Mouse (Mus musculus) midbrain, postnatal 0 days (tissue): ENCODE data around the gene Clic1. TPM values are rescaled to one million over a fixed set of nuclear protein-coding genes. Genes with fewer than 3 reads are reported as not detected.

ENCODE experiments used
- ATAC-seq: fragments of 200-750 bp; cut with Nextera tagmentation; 2 replicates; pipeline ENCODE4 v1.8.0; 2017; ENCODE audit warnings: moderate number of reproducible peaks, mild to moderate bottlenecking, moderate TSS enrichment, moderate library complexity; ENCODE audit not compliant: low FRiP score
- DNase-seq: peaks from one replicate; pipeline ENCODE4 v3.0.0-alpha.2; 2015; ENCODE audit warnings: low spot score
- H3K27ac ChIP-seq: fragments of 300-500 bp; sonication (generic); 2 replicates; pipeline ENCODE4 v1.5.1; 2014; ENCODE audit warnings: low read depth, mild to moderate bottlenecking, low read length, mixed read lengths
- H3K27me3 ChIP-seq: fragments of 300-500 bp; sonication (generic); 2 replicates; pipeline ENCODE4 v1.6.1; 2014; ENCODE audit warnings: low read length, control low read depth, mixed read lengths; ENCODE audit not compliant: insufficient read depth
- H3K36me3 ChIP-seq: fragments of 300-500 bp; sonication (generic); 2 replicates; pipeline ENCODE4 v1.6.1; 2014; ENCODE audit warnings: low read length, control low read depth, mixed read lengths; ENCODE audit not compliant: insufficient read depth
- H3K4me1 ChIP-seq: fragments of 300-500 bp; sonication (generic); 2 replicates; pipeline ENCODE4 v1.6.1; 2014; ENCODE audit warnings: mild to moderate bottlenecking, control low read depth, antibody characterized with exemption, low read length, mixed read lengths; ENCODE audit not compliant: insufficient read depth
- H3K4me2 ChIP-seq: fragments of 300-500 bp; sonication (generic); 2 replicates; pipeline ENCODE4 v1.6.1; 2014; ENCODE audit warnings: low read depth, mild to moderate bottlenecking, low read length, mixed read lengths; ENCODE audit not compliant: poor library complexity, severe bottlenecking
- H3K4me3 ChIP-seq: fragments of 300-500 bp; sonication (generic); 2 replicates; pipeline ENCODE4 v1.5.1; 2014; ENCODE audit warnings: low read depth, mild to moderate bottlenecking, low read length, moderate library complexity
- H3K9ac ChIP-seq: fragments of 300-500 bp; sonication (generic); replicated peaks from 2 replicates; pipeline ENCODE4 v1.6.1; 2014; ENCODE audit warnings: mild to moderate bottlenecking, low read length, moderate library complexity, mixed read lengths; ENCODE audit not compliant: poor library complexity, severe bottlenecking
- H3K9me3 ChIP-seq: fragments of 300-500 bp; sonication (generic); 2 replicates; pipeline ENCODE4 v1.6.1; 2016; ENCODE audit warnings: low read length, control low read depth
- CTCF ChIP-seq: IDR thresholded peaks from 2 replicates; pipeline ENCODE4 v1.5.1; 2016; ENCODE audit warnings: antibody characterized with exemption, mild to moderate bottlenecking
- WGBS: fragments of 180-500 bp; shearing (Covaris S2); extraction: QIAGEN DNeasy Blood & Tissue Kit; methylation state at CpG from one replicate; pipeline ENCODE4 v1.1.7; 2014; 5-methylcytosine and 5-hydroxymethylcytosine counted together
- polyA plus RNA-seq: library from polyadenylated mRNA; unstranded; fragments of >200 nt; fragmentation: Nextera tagmentation; extraction: Ambion mirVana; gene quantifications from 2 replicates; pipeline ENCODE4 v1.2.1, GENCODE M21; 2015
- total RNA-seq: library from RNA; depleted of rRNA; stranded (reverse); fragments of >200 nt; gene quantifications from 2 replicates; pipeline ENCODE4 v1.2.3, GENCODE M21; 2014; rRNA removed

The Clic1 gene
- total and polyA plus RNA-seq, 2 experiments from 2014 or later = 33.4 to 41.9 TPM

- no peak for TF ChIP-seq CTCF
- no peaks in the 10 kb centered on the region for H3K9me3 ChIP-seq
- H3K9ac ChIP-seq = no peak overlapping the region
- no peak for ATAC-seq
- H3K27me3 ChIP-seq = no peaks in the 10 kb centered on the region
- H3K4me3 ChIP-seq = no peak overlapping the region
- H3K36me3 ChIP-seq = peaks cover 38% of the 10 kb centered on the region
- H3K4me2 ChIP-seq = no peak overlapping the region
- H3K4me1 ChIP-seq = no peaks in the 10 kb centered on the region
- no peak overlapping the region for H3K27ac ChIP-seq
- 79% methylated on average over 6 of the region's 6 CpGs for WGBS
- no peak for DNase-seq
Observed at GRCm38 (mm10) chr17:35104754-35105153, 55.0 kb downstream of the Clic1 start.

- Histone ChIP-seq H3K4me2 (peak overlapping the region; percentile 26; the same call in 1 of the 2 replicates), H3K4me1 (no peaks in the 10 kb centered on the region), H3K9me3 (no peaks in the 10 kb centered on the region), H3K4me3 (no peak overlapping the region), H3K27me3 (no peaks in the 10 kb centered on the region), H3K36me3 (peaks cover 28% of the 10 kb centered on the region), H3K27ac (no peak overlapping the region), H3K9ac (no peak overlapping the region)
- TF ChIP-seq CTCF = peak; percentile 70
- WGBS = 21% methylated on average over 13 of the region's 13 CpGs
- ATAC-seq (peak; percentile 14; the same call in 1 of the 2 replicates), DNase-seq (peak; percentile 72)
Observed at GRCm38 (mm10) chr17:35105740-35106389, 56.1 kb downstream of the Clic1 start.

GRCm38 (mm10) chr17:35106522-35106921 lies 56.8 kb downstream of the Clic1 start:
- peak; percentile 62 for TF ChIP-seq CTCF
- DNase-seq = peak; percentile 42
- Histone ChIP-seq H3K27me3 (no peaks in the 10 kb centered on the region), H3K36me3 (peaks cover 22% of the 10 kb centered on the region), H3K9ac (no peak overlapping the region), H3K27ac (no peak overlapping the region), H3K4me1 (no peaks in the 10 kb centered on the region), H3K4me2 (peak overlapping the region; percentile 26; the same call in 1 of the 2 replicates), H3K4me3 (no peak overlapping the region), H3K9me3 (no peaks in the 10 kb centered on the region)
- 56% methylated on average over 3 of the region's 3 CpGs for WGBS
- ATAC-seq = no peak

- no peak for ATAC-seq
- no peaks in the 10 kb centered on the region for H3K4me1 ChIP-seq
- TF ChIP-seq CTCF = no peak
- no peak within 1 kb of the TSS for H3K4me2 ChIP-seq
- no peak for DNase-seq
- no peak within 1 kb of the TSS for H3K9ac ChIP-seq
- WGBS = 85% methylated on average over 6 of the region's 6 CpGs
- H3K27ac ChIP-seq = no peak within 1 kb of the TSS
- no peaks in the 10 kb centered on the region for H3K9me3 ChIP-seq
- H3K36me3 ChIP-seq = peaks cover 8% of the 10 kb centered on the region
- H3K4me3 ChIP-seq = no peak within 1 kb of the TSS
- H3K27me3 ChIP-seq = no peaks in the 10 kb centered on the region
Observed at GRCm38 (mm10) chr17:35108097-35108496, 58.3 kb downstream of the Clic1 start, which contains the start of gene Ly6g5c. Gene Ly6g5c (plus strand): TSS chr17:35108279.

Other genes with a start within 250 kb of the Clic1 start
Only the 30 nearest of the 46 such genes appear.
- gene Ehmt2, start 151.5 kb upstream of the Clic1 start, total RNA-seq = 312 and 375 TPM in 2 replicates
- gene Ehmt2, start 151.5 kb upstream of the Clic1 start, polyA plus RNA-seq = 58.8 and 69.0 TPM in 2 replicates
- gene Slc44a4, start 135.5 kb upstream of the Clic1 start, total RNA-seq = 0.49 TPM in 1 of 2 replicates, not detected in the other
- 0.11 TPM in 1 of 2 replicates, not detected in the other for gene Slc44a4, start 135.5 kb upstream of the Clic1 start, polyA plus RNA-seq
- 43.3 and 96.3 TPM in 2 replicates for gene Neu1, start 118.7 kb upstream of the Clic1 start, total RNA-seq
- gene Neu1, start 118.7 kb upstream of the Clic1 start, polyA plus RNA-seq = 42.7 and 47.3 TPM in 2 replicates
- 16.8 and 18.2 TPM in 2 replicates for gene Hspa1b, start 90.7 kb upstream of the Clic1 start, total RNA-seq
- 0.47 and 0.79 TPM in 2 replicates for gene Hspa1b, start 90.7 kb upstream of the Clic1 start, polyA plus RNA-seq
- not detected in 2 replicates for gene Gm20481, start 80.1 kb upstream of the Clic1 start, total RNA-seq
- not detected in 2 replicates for gene Gm20481, start 80.1 kb upstream of the Clic1 start, polyA plus RNA-seq
- gene Hspa1a, start 77.8 kb upstream of the Clic1 start, total RNA-seq = 34.9 TPM in 2 replicates
- 18.2 and 19.8 TPM in 2 replicates for gene Hspa1a, start 77.8 kb upstream of the Clic1 start, polyA plus RNA-seq
- 1.4 and 1.6 TPM in 2 replicates for gene Hspa1l, start 77.3 kb upstream of the Clic1 start, total RNA-seq
- 0.73 and 0.81 TPM in 2 replicates for gene Hspa1l, start 77.3 kb upstream of the Clic1 start, polyA plus RNA-seq
- 17.6 and 35.3 TPM in 2 replicates for gene Lsm2, start 68.1 kb upstream of the Clic1 start, total RNA-seq
- 93.0 and 94.9 TPM in 2 replicates for gene Lsm2, start 68.1 kb upstream of the Clic1 start, polyA plus RNA-seq
- gene Vars, start 49.0 kb upstream of the Clic1 start, total RNA-seq = 89.0 and 97.8 TPM in 2 replicates
- 39.7 and 40.9 TPM in 2 replicates for gene Vars, start 49.0 kb upstream of the Clic1 start, polyA plus RNA-seq
- 0.19 and 0.44 TPM in 2 replicates for gene Vwa7, start 33.4 kb upstream of the Clic1 start, total RNA-seq
- gene Vwa7, start 33.4 kb upstream of the Clic1 start, polyA plus RNA-seq = 0.06 and 0.14 TPM in 2 replicates
- 0.38 TPM in 1 of 2 replicates, not detected in the other for gene Sapcd1, start 21.9 kb upstream of the Clic1 start, total RNA-seq
- 1.5 and 1.6 TPM in 2 replicates for gene Sapcd1, start 21.9 kb upstream of the Clic1 start, polyA plus RNA-seq
- gene Msh5, start 3.2 kb upstream of the Clic1 start, total RNA-seq = 1.7 and 3.8 TPM in 2 replicates
- gene Msh5, start 3.2 kb upstream of the Clic1 start, polyA plus RNA-seq = 1.3 and 1.4 TPM in 2 replicates
- 159 and 204 TPM in 2 replicates for gene Ddah2, start 9.1 kb downstream of the Clic1 start, total RNA-seq
- 210 and 213 TPM in 2 replicates for gene Ddah2, start 9.1 kb downstream of the Clic1 start, polyA plus RNA-seq
- 2.4 TPM in 1 of 2 replicates, not detected in the other for gene Ly6g6c, start 15.4 kb downstream of the Clic1 start, total RNA-seq
- gene Ly6g6c, start 15.4 kb downstream of the Clic1 start, polyA plus RNA-seq = not detected in 2 replicates
- gene Mpig6b, start 16.2 kb downstream of the Clic1 start, total RNA-seq = not detected in 2 replicates
- gene Mpig6b, start 16.2 kb downstream of the Clic1 start, polyA plus RNA-seq = not detected in 2 replicates
- gene Ly6g6e, start 26.9 kb downstream of the Clic1 start, total RNA-seq = not detected in 2 replicates
- 0.31 TPM in 1 of 2 replicates, not detected in the other for gene Ly6g6e, start 26.9 kb downstream of the Clic1 start, polyA plus RNA-seq
- gene Ly6g6d, start 28.1 kb downstream of the Clic1 start, total RNA-seq = 1.4 TPM in 1 of 2 replicates, not detected in the other
- gene Ly6g6d, start 28.1 kb downstream of the Clic1 start, polyA plus RNA-seq = 0.98 and 1.1 TPM in 2 replicates
- gene Ly6g6f, start 35.6 kb downstream of the Clic1 start, total RNA-seq = not detected in 2 replicates
- gene Ly6g6f, start 35.6 kb downstream of the Clic1 start, polyA plus RNA-seq = not detected in 2 replicates
- gene Abhd16a, start 39.3 kb downstream of the Clic1 start, total RNA-seq = 98.9 and 151 TPM in 2 replicates
- gene Abhd16a, start 39.3 kb downstream of the Clic1 start, polyA plus RNA-seq = 122 and 128 TPM in 2 replicates
- not detected in 2 replicates for gene Ly6g5c, start 58.3 kb downstream of the Clic1 start, total RNA-seq
- not detected in 2 replicates for gene Ly6g5c, start 58.3 kb downstream of the Clic1 start, polyA plus RNA-seq
- 0.99 and 3.7 TPM in 2 replicates for gene Ly6g5b, start 65.5 kb downstream of the Clic1 start, total RNA-seq
- gene Ly6g5b, start 65.5 kb downstream of the Clic1 start, polyA plus RNA-seq = 1.3 and 1.8 TPM in 2 replicates
- gene Gpank1, start 71.5 kb downstream of the Clic1 start, total RNA-seq = 11.7 and 17.0 TPM in 2 replicates
- 20.2 and 21.0 TPM in 2 replicates for gene Gpank1, start 71.5 kb downstream of the Clic1 start, polyA plus RNA-seq
- gene Csnk2b, start 72.1 kb downstream of the Clic1 start, total RNA-seq = 245 and 287 TPM in 2 replicates
- gene Csnk2b, start 72.1 kb downstream of the Clic1 start, polyA plus RNA-seq = 325 and 332 TPM in 2 replicates
- 10.7 and 28.0 TPM in 2 replicates for gene D17H6S53E, start 76.4 kb downstream of the Clic1 start, total RNA-seq
- 9.6 and 10.3 TPM in 2 replicates for gene D17H6S53E, start 76.4 kb downstream of the Clic1 start, polyA plus RNA-seq
- 0.44 TPM in 1 of 2 replicates, not detected in the other for gene Apom, start 82.1 kb downstream of the Clic1 start, total RNA-seq
- 0.22 TPM in 1 of 2 replicates, not detected in the other for gene Apom, start 82.1 kb downstream of the Clic1 start, polyA plus RNA-seq
- 330 and 339 TPM in 2 replicates for gene Bag6, start 85.2 kb downstream of the Clic1 start, total RNA-seq
- 62.3 and 68.9 TPM in 2 replicates for gene Bag6, start 85.2 kb downstream of the Clic1 start, polyA plus RNA-seq
- 193 and 230 TPM in 2 replicates for gene Prrc2a, start 114.9 kb downstream of the Clic1 start, total RNA-seq
- gene Prrc2a, start 114.9 kb downstream of the Clic1 start, polyA plus RNA-seq = 85.7 and 88.0 TPM in 2 replicates
- 1.8 and 4.1 TPM in 2 replicates for gene Aif1, start 126.1 kb downstream of the Clic1 start, total RNA-seq
- gene Aif1, start 126.1 kb downstream of the Clic1 start, polyA plus RNA-seq = 9.2 and 9.5 TPM in 2 replicates
- 5.9 and 26.7 TPM in 2 replicates for gene Lst1, start 138.5 kb downstream of the Clic1 start, total RNA-seq
- 7.8 and 12.0 TPM in 2 replicates for gene Lst1, start 138.5 kb downstream of the Clic1 start, polyA plus RNA-seq
- 1.4 and 2.1 TPM in 2 replicates for gene Ltb, start 144.5 kb downstream of the Clic1 start, total RNA-seq
- 1.0 and 1.6 TPM in 2 replicates for gene Ltb, start 144.5 kb downstream of the Clic1 start, polyA plus RNA-seq